Mouse (Mus musculus) neutrophil, adult 5-6 weeks (primary cell): ENCODE measurements around the gene Eml2. TPM values are rescaled to one million over a fixed set of nuclear protein-coding genes. Genes with fewer than 3 reads are reported as not detected.

Experiments
- ATAC-seq: fragments of 151-379, 151-347 bp; 2 replicates; pipeline ENCODE4 v1.8.0; 2017; ENCODE audit warnings: mild to moderate bottlenecking, moderate TSS enrichment; ENCODE audit not compliant: insufficient number of reproducible peaks, poor library complexity, low FRiP score, severe bottlenecking; ENCODE audit errors: extremely low read depth
- total RNA-seq: library from RNA; stranded (forward); fragments of 200-1000 nt; gene quantifications from 2 replicates; pipeline ENCODE4 v1.2.3, GENCODE M21; 2017

Eml2 gene
- total RNA-seq, 1 experiment from 2014 or later, result 9.1 TPM

DNA sequence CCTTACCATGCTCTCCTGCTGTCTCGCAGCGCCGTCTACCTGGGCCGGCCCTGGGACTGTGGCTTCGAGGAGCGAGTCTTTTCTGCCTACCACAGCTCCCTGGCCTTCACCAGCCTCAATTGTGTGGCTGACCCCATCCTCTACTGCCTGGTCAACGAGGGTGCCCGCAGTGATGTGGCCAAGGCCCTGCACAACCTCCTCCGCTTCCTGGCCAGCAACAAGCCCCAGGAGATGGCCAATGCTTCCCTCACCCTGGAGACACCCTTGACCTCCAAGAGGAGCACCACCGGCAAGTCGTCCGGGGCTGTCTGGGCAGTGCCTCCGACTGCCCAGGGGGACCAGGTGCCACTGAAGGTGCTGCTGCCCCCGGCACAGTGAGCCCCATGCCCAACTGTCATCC is 46.7 kb downstream of the Eml2 start:
- ATAC-seq, result no peak

DNA sequence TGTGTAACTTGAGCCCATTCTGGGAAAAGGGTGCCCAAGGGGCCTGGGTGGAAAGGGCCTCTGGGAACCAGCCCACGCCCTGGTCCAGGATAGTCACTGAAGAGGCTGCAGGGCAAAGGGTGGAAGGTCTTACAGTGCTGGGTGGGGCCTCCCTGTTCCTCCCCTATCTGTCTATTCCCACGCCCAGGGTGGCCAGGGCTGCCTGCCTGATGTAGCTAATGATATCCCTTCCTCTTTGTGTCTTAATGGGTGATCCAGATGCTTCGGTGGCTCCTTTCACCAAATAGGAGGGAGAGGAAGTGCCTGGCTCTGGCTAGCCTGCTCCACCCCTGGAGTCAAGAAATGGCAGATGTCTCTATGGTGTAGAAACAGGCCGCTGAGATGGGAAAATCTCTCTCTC is 48.7 kb downstream of the Eml2 start:
- ATAC-seq, result no peak

DNA sequence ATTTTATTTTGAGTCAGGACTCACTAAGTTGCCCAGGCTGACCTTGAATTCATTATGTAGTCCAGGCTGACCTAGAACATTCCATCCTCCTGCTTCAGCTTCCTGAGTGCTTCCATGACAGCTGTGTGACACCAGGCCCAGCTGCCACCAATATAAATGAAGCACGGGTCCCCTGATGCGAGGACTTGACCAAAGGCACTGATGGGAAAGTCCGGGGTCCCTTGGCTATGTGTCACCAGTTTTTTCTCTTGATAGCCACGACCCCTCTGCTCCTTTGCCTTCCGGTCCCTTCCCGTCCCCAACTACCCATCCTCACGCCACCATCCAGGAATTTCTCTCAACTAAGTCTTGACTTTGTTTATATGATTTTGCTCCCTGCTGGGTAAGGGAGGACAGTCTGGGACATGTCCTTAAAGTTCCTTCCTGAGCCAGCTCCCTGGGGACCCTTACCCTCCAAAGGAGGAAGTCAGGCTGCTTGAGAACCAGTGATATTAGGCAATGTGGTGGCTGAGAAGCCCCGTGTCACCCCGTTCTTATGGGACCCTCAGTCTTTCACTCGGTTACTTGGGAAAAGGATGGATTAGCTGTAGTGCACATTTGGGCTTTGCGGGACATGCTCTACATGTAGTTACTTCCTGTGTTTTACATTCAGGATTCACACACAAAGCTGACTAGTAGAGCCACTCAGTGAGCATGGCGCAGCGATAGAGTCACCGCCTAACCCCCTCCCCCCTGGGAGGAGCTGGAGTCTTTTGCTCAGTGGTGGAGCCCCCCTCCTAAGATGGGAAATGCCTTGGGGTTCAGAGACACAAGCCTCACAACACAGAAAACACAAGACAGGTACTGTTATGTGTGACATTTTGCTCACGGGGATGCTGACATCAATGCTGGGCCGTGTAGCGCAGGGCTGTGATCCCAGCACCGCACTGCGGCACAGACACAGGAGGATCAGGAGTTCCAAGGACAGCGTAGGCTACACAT is 50.9 kb downstream of the Eml2 start:
- no peak for ATAC-seq

GRCm38 (mm10) chr7:19227883-19228792 is 51.9 kb downstream of the Eml2 start, which contains the start of gene Opa3:
Opa3 (plus strand) TSS chr7:19228334.
- peak; percentile 81 for ATAC-seq

GRCm38 (mm10) chr7:19228793-19229148 is 52.5 kb downstream of the Eml2 start:
- no peak for ATAC-seq

DNA sequence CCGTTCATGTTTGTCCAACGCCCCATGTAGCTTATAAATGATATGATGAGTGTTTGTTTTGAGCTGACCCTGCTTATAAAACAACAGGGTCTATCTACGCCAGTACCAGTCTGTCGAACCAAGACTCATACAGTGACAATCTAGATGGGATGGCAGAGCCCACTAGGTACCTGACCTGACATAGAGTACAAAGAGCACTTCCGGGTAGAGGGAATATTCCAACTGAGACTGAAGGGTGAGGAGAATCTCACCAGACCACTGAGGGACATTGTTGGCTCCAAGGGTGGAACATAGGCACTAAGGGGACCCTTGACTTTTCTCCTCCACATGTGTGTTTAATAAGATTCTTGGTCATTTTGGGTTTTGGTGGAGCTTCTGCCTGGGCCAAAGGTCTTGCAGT is 53.2 kb downstream of the Eml2 start:
- no peak for ATAC-seq

DNA sequence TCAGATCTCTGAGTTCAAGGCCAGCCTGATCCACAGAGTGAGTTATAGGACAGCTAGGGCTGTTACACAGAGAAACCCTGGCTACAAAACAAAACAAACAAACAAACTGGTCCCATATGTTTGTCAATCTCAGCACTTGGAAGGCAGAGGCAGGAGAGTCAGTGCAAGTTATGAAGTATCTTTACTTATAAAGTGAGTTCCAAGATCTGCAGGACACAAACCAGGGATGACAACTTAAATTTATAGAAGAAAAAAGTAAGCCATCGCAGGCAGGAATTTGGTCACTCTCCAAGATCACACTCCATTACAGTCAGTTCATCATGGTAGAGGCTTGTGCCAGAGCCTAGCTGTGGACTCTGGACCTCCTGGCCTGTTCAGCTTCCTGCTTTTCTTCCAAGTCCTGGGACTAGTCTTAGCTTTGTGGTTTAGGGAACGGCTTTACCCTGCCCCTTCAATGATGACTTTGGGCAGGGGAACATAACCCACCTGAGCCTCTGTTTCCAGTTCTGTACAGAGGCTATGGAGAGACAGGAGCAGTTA is 53.9 kb downstream of the Eml2 start:
- no peak for ATAC-seq

DNA sequence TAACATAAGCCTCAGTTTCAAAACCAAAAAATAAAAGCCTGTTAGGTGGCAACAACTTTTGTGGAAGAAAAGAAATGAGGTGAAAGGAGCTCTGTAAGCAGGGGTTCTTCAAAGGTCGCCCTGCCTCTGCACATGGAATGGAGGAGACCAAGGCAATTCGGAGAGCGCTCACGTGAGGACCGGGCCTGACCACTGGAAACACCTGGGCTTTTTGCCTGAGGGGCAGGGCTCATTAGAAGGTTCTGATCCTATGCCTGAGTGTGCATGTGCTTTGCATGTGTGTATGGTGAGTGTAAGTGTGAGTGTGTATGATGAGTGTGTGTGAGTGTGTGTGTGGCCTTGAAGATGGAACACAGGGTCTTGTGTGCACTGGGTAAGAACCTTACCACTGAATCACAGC is 54.7 kb downstream of the Eml2 start:
- no peak for ATAC-seq

- ATAC-seq, result no peak
Measured at GRCm38 (mm10) chr7:19231849-19232248, 55.6 kb downstream of the Eml2 start.

DNA sequence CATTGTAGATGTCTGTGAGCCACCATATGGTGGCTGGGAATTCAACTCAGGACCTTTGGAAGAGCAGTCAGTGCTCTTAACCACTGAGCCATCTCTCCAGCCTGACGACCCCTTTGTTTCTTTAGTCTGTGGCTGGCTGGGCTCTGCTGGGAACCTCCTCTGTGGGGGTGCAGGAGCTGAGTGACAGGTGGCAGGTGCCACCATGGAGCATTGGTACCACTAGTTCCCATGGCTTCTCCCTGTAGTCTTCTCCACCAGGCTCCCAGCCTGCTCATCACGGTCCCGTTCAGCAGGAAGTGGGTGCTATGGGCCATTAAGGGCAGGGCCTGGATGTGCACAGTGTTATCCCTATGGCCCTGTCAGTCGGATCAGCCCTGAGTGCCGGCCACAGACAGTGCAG is 58.4 kb downstream of the Eml2 start:
- no peak for ATAC-seq

- ATAC-seq, result no peak
Measured at GRCm38 (mm10) chr7:19235092-19235671, 59.0 kb downstream of the Eml2 start.

DNA sequence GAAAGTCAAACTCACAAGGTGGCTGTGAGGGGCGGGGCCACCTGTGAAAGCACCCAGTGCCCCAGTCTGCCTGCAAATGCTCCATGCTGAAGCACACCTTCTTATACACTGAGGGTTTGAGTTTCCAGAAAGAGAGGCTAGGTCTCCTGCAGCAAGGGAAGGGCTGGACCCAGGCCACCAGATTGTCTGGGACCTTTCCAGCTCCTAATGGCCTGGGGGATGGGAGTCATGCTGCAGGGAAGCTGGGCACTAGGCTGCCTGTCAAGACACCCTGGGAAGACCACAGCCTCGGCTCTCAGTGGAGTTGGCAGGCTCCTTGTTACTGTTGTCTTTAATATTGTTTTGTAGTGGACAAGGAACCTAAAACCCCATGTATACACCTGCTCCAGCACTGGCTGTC is 60.2 kb downstream of the Eml2 start:
- no peak for ATAC-seq

GRCm38 (mm10) chr7:19238344-19238743 is 62.1 kb downstream of the Eml2 start:
- no peak for ATAC-seq

DNA sequence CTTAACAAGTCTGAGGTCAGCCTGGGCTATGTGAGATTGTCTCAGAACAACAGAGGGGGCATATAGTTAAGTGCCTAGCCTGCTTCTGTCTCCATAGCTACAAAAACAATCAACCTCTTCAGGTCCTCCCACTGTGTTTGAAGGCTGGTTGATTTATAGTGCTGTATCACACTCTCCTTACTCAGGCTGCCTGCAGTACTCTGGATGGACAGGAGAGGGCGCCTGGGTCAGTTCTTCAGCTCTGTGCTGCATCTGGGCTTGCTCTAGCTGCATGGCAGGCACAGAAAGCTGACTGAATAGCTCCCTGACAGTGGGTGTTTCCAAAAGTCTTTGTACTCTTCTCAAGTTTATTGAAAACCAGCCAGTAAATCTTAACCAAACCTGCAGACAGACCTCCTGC is 63.2 kb downstream of the Eml2 start:
- ATAC-seq, result peak; percentile 93

DNA sequence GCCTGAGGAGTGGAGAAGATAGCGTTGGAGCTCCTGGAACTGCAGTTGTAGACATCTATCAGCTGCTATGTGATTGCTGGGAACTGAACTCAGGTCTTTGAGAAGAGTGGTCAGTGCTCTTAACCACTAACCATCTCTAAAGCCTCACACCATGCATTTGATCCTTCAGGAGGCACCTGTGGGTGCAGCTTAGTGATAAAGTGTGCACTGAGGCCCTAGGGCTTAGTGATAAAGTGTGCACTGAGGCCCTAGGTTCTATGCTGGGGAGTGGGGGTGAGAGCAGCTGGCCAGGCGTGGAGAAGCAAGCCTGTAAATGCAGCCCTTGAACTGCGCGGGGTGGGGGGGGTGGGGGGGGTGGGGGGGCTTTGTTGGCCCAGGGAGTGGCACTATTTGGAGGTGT is 63.8 kb downstream of the Eml2 start:
- no peak for ATAC-seq

DNA sequence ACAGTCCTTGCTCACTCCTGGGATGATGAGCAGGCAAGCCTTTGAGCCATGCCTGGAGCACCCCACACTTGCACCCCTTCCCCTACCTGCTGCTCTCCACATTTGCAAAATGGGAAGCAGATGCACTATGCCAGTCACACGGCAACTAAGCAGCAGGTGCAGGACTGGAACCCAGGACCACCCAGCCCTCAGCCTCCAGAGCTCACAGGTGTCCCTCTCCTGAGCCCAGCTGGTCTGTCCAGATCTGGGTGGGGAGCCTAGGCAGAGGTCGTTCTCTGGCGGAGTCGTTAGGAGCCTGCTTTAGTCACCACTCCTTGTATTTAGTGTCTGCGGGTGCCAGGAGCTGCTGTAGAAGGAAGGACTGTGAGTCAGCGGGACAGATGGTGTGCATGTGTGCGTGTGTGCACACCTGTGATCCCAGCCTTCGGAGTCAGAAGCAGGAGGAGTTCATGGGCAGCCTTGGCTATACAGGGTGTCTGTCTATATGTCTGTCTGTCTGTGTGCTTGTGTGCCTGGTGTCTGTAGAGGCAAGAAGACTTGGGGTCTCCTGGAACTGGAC is 64.8 kb downstream of the Eml2 start:
- ATAC-seq, result no peak

GRCm38 (mm10) chr7:19242005-19242404 is 65.8 kb downstream of the Eml2 start:
- no peak for ATAC-seq

- ATAC-seq, result no peak
Measured at GRCm38 (mm10) chr7:19243858-19244257, 67.6 kb downstream of the Eml2 start.

DNA sequence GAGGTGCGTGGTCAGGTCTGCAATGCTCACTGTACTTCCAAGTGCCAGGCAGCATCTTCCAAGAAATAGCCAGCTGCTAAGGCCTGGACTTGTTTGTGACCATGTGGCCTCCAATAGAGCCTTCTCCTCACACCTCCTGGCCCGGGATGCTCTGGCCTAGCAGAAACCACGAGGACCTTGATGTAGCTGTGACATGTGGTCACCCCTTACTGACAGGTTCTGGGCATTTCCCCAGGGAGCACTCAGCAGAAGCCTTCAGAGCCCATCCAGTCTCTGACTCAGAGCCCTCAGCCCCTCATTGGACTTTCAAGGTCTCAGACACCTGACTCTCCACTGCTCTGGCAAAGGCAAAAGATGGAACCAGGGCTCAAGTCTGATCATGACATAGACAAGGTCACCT is 68.9 kb downstream of the Eml2 start:
- no peak for ATAC-seq
